Mouse (Mus musculus) gastrocnemius, adult 2 months (tissue): ENCODE data around the gene Micu1. TPM values are rescaled to one million over a fixed set of nuclear protein-coding genes. Genes with fewer than 3 reads are reported as not detected.

ENCODE experiments used
- DNase-seq: peaks from one replicate; pipeline ENCODE4 v3.0.0; 2022
- H3K27ac ChIP-seq: fragments of 200-600 bp; 2 replicates; pipeline ENCODE4 v1.8.1; 2022; ENCODE audit warnings: mild to moderate bottlenecking
- H3K4me3 ChIP-seq: fragments of 200-600 bp; 2 replicates; pipeline ENCODE4 v1.8.1; 2022; ENCODE audit warnings: mild to moderate bottlenecking, moderate library complexity
- CTCF ChIP-seq: fragments of 200-600 bp; IDR thresholded peaks from 2 replicates; pipeline ENCODE4 v1.8.1; 2022; ENCODE audit warnings: antibody characterized with exemption, mild to moderate bottlenecking, moderate library complexity
- intact Hi-C: fragments of 180-260 bp; cut with DNase I; formaldehyde crosslinking; loops from one replicate; pipeline ENCODE4 v1.15.1; 2025
- total RNA-seq, 2 experiments: library from RNA; stranded (reverse); gene quantifications; 2 replicates each; pipeline ENCODE4 v1.2.3; 2021

Gene Micu1
- total RNA-seq, 2 experiments from 2014 or later, result 45.3 to 63.2 TPM

- H3K27ac ChIP-seq, result peak overlapping the region; percentile 72
- TF ChIP-seq CTCF, result no peak
- H3K4me3 ChIP-seq, result peak overlapping the region; percentile 37
- peak; percentile 70 for DNase-seq
- intact Hi-C loops, result no loop called here
These were observed 209.4 kb downstream of the Micu1 start for GRCm38 (mm10) chr10:59911561-59912198.

Other genes with a start within 250 kb of the Micu1 start
- not detected for gene Gm10322, start 86.4 kb upstream of the Micu1 start, total RNA-seq
- 10 to 100 TPM; 36.0 to 42.0 TPM for gene Mcu, start 85.8 kb upstream of the Micu1 start, total RNA-seq
- 10 to 100 TPM; 60.4 to 77.5 TPM for gene Dnajb12, start 177.1 kb downstream of the Micu1 start, total RNA-seq
- 100 to 1,000 TPM in 1 of 2 experiments, 10 to 100 TPM in 1; 15.4 to 183 TPM for gene Ddit4, start 249.4 kb downstream of the Micu1 start, total RNA-seq